Mouse (Mus musculus) neural tube, embryonic 13.5 days (tissue): ENCODE results near the gene D5Ertd579e. TPM values are rescaled to one million over a fixed set of nuclear protein-coding genes. Genes with fewer than 3 reads are reported as not detected.

Experiments
- ATAC-seq: fragments of 200-750 bp; cut with Nextera tagmentation; 2 replicates; pipeline ENCODE4 v1.8.0; 2017; ENCODE audit warnings: low read depth, mild to moderate bottlenecking, moderate TSS enrichment, moderate library complexity
- H3K27ac ChIP-seq: fragments of 300-500 bp; sonication (generic); replicated peaks from 2 replicates; pipeline ENCODE4 v1.5.1; 2015; ENCODE audit warnings: moderate library complexity, mild to moderate bottlenecking, inconsistent platforms
- H3K27me3 ChIP-seq: fragments of 300-500 bp; sonication (generic); 2 replicates; pipeline ENCODE4 v1.6.1; 2015; ENCODE audit warnings: mild to moderate bottlenecking, inconsistent platforms
- H3K36me3 ChIP-seq: fragments of 300-500 bp; sonication (generic); 2 replicates; pipeline ENCODE4 v1.6.1; 2015; ENCODE audit warnings: mild to moderate bottlenecking, inconsistent platforms
- H3K4me1 ChIP-seq: fragments of 300-500 bp; sonication (generic); replicated peaks from 2 replicates; pipeline ENCODE4 v1.6.1; 2015; ENCODE audit warnings: inconsistent platforms
- H3K4me2 ChIP-seq: fragments of 300-500 bp; sonication (generic); 2 replicates; pipeline ENCODE4 v1.6.1; 2015; ENCODE audit warnings: inconsistent platforms, mild to moderate bottlenecking, moderate library complexity
- H3K4me3 ChIP-seq: fragments of 300-500 bp; sonication (generic); 2 replicates; pipeline ENCODE4 v1.5.1; 2015; ENCODE audit warnings: mild to moderate bottlenecking, inconsistent platforms
- H3K9ac ChIP-seq: fragments of 300-500 bp; sonication (generic); 2 replicates; pipeline ENCODE4 v1.6.1; 2015; ENCODE audit warnings: moderate library complexity, mild to moderate bottlenecking, inconsistent platforms
- H3K9me3 ChIP-seq: fragments of 300-500 bp; sonication (generic); 2 replicates; pipeline ENCODE4 v1.6.1; 2016; ENCODE audit warnings: inconsistent platforms
- WGBS: fragments of 180-500 bp; shearing (Covaris S2); methylation state at CpG from one replicate; pipeline ENCODE4 v1.1.7; 2015; 5-methylcytosine and 5-hydroxymethylcytosine counted together
- polyA plus RNA-seq: library from polyadenylated mRNA; unstranded; fragments of >200 nt; fragmentation: Nextera tagmentation; extraction: Ambion mirVana; gene quantifications from 2 replicates; pipeline ENCODE4 v1.2.1, GENCODE M21; 2015

Gene D5Ertd579e
- polyA plus RNA-seq, 1 experiment from 2014 or later = 26.6 TPM

- H3K4me1 ChIP-seq = peaks cover 17% of the 10 kb centered on the region
- no peaks in the 10 kb centered on the region for H3K9me3 ChIP-seq
- H3K27me3 ChIP-seq = no peaks in the 10 kb centered on the region
- H3K36me3 ChIP-seq = peaks cover 17% of the 10 kb centered on the region
- H3K27ac ChIP-seq = no peak overlapping the region
- H3K4me2 ChIP-seq = no peak overlapping the region
- no peak overlapping the region for H3K4me3 ChIP-seq
- H3K9ac ChIP-seq = no peak overlapping the region
- ATAC-seq = no peak
- WGBS = 92% methylated on average over 16 of the region's 16 CpGs
Measured at GRCm38 (mm10) chr5:36571371-36571770, 124.5 kb downstream of the D5Ertd579e start.

- Histone ChIP-seq H3K9me3 (no peaks in the 10 kb centered on the region), H3K4me2 (no peak overlapping the region), H3K27ac (no peak overlapping the region), H3K4me3 (no peak overlapping the region), H3K36me3 (peaks cover 17% of the 10 kb centered on the region), H3K4me1 (peaks cover 17% of the 10 kb centered on the region), H3K27me3 (no peaks in the 10 kb centered on the region), H3K9ac (no peak overlapping the region)
- ATAC-seq = no peak
- WGBS = 88% methylated on average over 4 of the region's 4 CpGs
Measured at GRCm38 (mm10) chr5:36570546-36571245, 125.1 kb downstream of the D5Ertd579e start.

- Histone ChIP-seq H3K9ac (no peak overlapping the region), H3K27ac (no peak overlapping the region), H3K36me3 (peaks cover 17% of the 10 kb centered on the region), H3K9me3 (no peaks in the 10 kb centered on the region), H3K4me2 (no peak overlapping the region), H3K27me3 (no peaks in the 10 kb centered on the region), H3K4me3 (no peak overlapping the region), H3K4me1 (peaks cover 14% of the 10 kb centered on the region)
- WGBS = 93% methylated on average over 7 of the region's 7 CpGs
- ATAC-seq = no peak
Measured at GRCm38 (mm10) chr5:36570098-36570497, 125.7 kb downstream of the D5Ertd579e start.

- 87% methylated on average over 4 of the region's 4 CpGs for WGBS
Measured at GRCm38 (mm10) chr5:36568118-36568517, 127.7 kb downstream of the D5Ertd579e start.

DNA sequence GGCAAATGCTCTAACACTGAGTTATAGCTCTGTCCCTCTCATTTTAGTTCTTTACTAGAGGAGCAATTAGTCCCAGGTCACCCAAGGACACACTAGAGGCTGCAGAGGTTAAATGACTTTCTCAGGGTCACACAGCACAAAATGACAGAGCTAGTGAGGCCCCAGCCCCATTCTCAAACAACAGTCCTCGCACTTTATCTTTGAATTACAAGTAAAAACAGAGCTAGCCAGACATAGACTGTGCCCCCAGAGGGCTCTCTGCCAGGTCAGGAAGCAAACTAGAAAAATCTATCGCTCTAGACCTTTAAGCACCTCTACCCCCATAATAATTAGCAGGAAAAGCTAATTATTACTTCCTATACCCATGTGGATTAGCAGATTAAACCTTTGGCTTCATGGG is 128.2 kb downstream of the D5Ertd579e start:
- H3K27me3 ChIP-seq = no peaks in the 10 kb centered on the region
- ATAC-seq = no peak
- peaks cover 14% of the 10 kb centered on the region for H3K4me1 ChIP-seq
- H3K9ac ChIP-seq = no peak overlapping the region
- no peak overlapping the region for H3K4me2 ChIP-seq
- WGBS = 70% methylated on average over 2 of the region's 2 CpGs
- no peak overlapping the region for H3K27ac ChIP-seq
- peaks cover 17% of the 10 kb centered on the region for H3K36me3 ChIP-seq
- no peaks in the 10 kb centered on the region for H3K9me3 ChIP-seq
- H3K4me3 ChIP-seq = no peak overlapping the region

More at GRCm38 (mm10) chr5:36568118-36568517, 127.7 kb downstream of the D5Ertd579e start:
- H3K36me3 ChIP-seq = peaks cover 17% of the 10 kb centered on the region
- ATAC-seq = no peak
- H3K27me3 ChIP-seq = no peaks in the 10 kb centered on the region
- no peak overlapping the region for H3K4me3 ChIP-seq
- H3K27ac ChIP-seq = no peak overlapping the region
- peaks cover 14% of the 10 kb centered on the region for H3K4me1 ChIP-seq
- no peak overlapping the region for H3K9ac ChIP-seq
- no peak overlapping the region for H3K4me2 ChIP-seq
- no peaks in the 10 kb centered on the region for H3K9me3 ChIP-seq

GRCm38 (mm10) chr5:36564530-36564929 is 131.3 kb downstream of the D5Ertd579e start:
- 85% methylated on average over 9 of the region's 9 CpGs for WGBS
- H3K9ac ChIP-seq = no peak overlapping the region
- no peak overlapping the region for H3K4me2 ChIP-seq
- H3K27me3 ChIP-seq = no peaks in the 10 kb centered on the region
- no peaks in the 10 kb centered on the region for H3K36me3 ChIP-seq
- H3K4me1 ChIP-seq = peaks cover 14% of the 10 kb centered on the region
- no peak overlapping the region for H3K27ac ChIP-seq
- H3K9me3 ChIP-seq = no peaks in the 10 kb centered on the region
- H3K4me3 ChIP-seq = no peak overlapping the region
- no peak for ATAC-seq

GRCm38 (mm10) chr5:36563741-36564140 is 132.1 kb downstream of the D5Ertd579e start:
- no peaks in the 10 kb centered on the region for H3K9me3 ChIP-seq
- no peak overlapping the region for H3K9ac ChIP-seq
- H3K4me1 ChIP-seq = peaks cover 14% of the 10 kb centered on the region
- H3K4me3 ChIP-seq = no peak overlapping the region
- H3K4me2 ChIP-seq = no peak overlapping the region
- no peaks in the 10 kb centered on the region for H3K27me3 ChIP-seq
- no peak for ATAC-seq
- no peak overlapping the region for H3K27ac ChIP-seq
- H3K36me3 ChIP-seq = no peaks in the 10 kb centered on the region
- 92% methylated on average over 6 of the region's 6 CpGs for WGBS

GRCm38 (mm10) chr5:36562791-36563445 is 132.9 kb downstream of the D5Ertd579e start:
- H3K4me2 ChIP-seq = no peak overlapping the region
- no peak overlapping the region for H3K9ac ChIP-seq
- ATAC-seq = no peak
- no peaks in the 10 kb centered on the region for H3K36me3 ChIP-seq
- no peaks in the 10 kb centered on the region for H3K27me3 ChIP-seq
- H3K4me1 ChIP-seq = peaks cover 18% of the 10 kb centered on the region
- no peak overlapping the region for H3K4me3 ChIP-seq
- WGBS = 90% methylated on average over 10 of the region's 10 CpGs
- no peaks in the 10 kb centered on the region for H3K9me3 ChIP-seq
- no peak overlapping the region for H3K27ac ChIP-seq

GRCm38 (mm10) chr5:36561509-36561908 is 134.3 kb downstream of the D5Ertd579e start:
- H3K4me2 ChIP-seq = no peak overlapping the region
- H3K36me3 ChIP-seq = no peaks in the 10 kb centered on the region
- no peak overlapping the region for H3K27ac ChIP-seq
- peaks cover 11% of the 10 kb centered on the region for H3K4me1 ChIP-seq
- H3K27me3 ChIP-seq = no peaks in the 10 kb centered on the region
- H3K9me3 ChIP-seq = no peaks in the 10 kb centered on the region
- WGBS = 88% methylated on average over 4 of the region's 4 CpGs
- no peak overlapping the region for H3K9ac ChIP-seq
- ATAC-seq = no peak
- no peak overlapping the region for H3K4me3 ChIP-seq

GRCm38 (mm10) chr5:36560490-36560889 is 135.3 kb downstream of the D5Ertd579e start:
- WGBS = 88% methylated on average over 4 of the region's 4 CpGs
- H3K36me3 ChIP-seq = no peaks in the 10 kb centered on the region
- no peaks in the 10 kb centered on the region for H3K9me3 ChIP-seq
- no peaks in the 10 kb centered on the region for H3K27me3 ChIP-seq
- H3K27ac ChIP-seq = no peak overlapping the region
- no peak for ATAC-seq
- no peak overlapping the region for H3K4me3 ChIP-seq
- H3K4me1 ChIP-seq = peaks cover 11% of the 10 kb centered on the region
- H3K9ac ChIP-seq = no peak overlapping the region
- no peak overlapping the region for H3K4me2 ChIP-seq

DNA sequence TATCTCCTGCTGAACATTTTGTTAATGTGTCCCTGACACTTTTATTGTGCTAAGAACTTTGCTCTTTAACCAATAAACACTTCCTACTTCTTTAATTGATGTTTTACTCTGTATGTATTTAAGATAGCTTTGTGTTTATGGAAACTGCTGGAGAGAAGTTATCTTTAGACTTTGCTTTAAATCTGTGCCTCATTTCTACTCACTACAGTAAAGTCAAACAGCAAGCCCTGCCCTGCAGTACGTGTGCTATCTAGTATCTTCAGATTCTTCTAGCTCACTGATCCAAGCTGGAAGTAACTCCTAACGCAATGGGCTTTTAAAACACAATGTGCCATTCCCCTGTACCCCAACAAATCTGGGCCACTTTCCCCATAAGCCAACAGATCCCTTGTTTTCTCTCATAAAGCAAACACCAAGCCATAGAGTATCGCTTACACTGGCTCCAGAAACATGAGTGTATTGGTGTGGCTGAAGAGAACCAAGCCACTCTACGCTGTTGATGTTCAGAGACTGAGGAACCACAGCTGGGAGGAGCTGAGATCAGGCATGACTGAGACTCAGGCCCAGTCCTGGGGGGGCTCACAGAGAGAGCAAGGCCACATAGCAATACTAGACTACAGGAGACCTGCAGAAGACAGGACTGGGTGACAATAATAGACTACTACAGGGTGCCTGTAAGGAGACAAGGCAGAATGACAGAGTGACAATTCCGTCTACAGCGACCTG is 136.2 kb downstream of the D5Ertd579e start:
- no peak overlapping the region for H3K4me3 ChIP-seq
- no peak overlapping the region for H3K9ac ChIP-seq
- H3K4me2 ChIP-seq = no peak overlapping the region
- no peaks in the 10 kb centered on the region for H3K9me3 ChIP-seq
- H3K27me3 ChIP-seq = no peaks in the 10 kb centered on the region
- no peaks in the 10 kb centered on the region for H3K36me3 ChIP-seq
- peaks cover 11% of the 10 kb centered on the region for H3K4me1 ChIP-seq
- 90% methylated on average over 6 of the region's 6 CpGs for WGBS
- no peak for ATAC-seq
- H3K27ac ChIP-seq = no peak overlapping the region

DNA sequence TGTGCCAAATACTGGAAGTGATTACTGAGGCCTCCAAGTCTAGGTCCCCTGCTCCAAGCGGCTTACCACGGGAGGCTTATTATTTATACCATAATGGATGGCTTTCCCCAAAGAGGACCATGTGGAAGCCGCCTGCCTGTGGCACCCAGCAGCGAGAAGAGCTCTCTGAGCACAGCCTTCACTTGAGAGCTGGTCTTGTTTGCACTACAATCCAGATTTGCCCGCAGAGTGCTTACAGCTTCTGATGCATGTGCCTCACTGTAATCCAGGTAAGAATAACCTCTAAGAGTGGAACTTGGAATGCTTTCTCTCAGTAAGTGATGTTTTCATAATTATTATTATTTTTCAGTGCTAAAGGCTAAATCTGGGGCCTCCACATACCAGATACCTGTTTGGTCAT is 136.7 kb downstream of the D5Ertd579e start:
- Histone ChIP-seq H3K4me1 (peaks cover 11% of the 10 kb centered on the region), H3K4me2 (no peak overlapping the region), H3K27me3 (no peaks in the 10 kb centered on the region), H3K36me3 (no peaks in the 10 kb centered on the region), H3K4me3 (no peak overlapping the region), H3K27ac (no peak overlapping the region), H3K9me3 (no peaks in the 10 kb centered on the region), H3K9ac (no peak overlapping the region)
- ATAC-seq = no peak
- WGBS = 83% methylated on average over 5 of the region's 5 CpGs
